Mouse (Mus musculus) heart, adult 8-10 months (tissue): ENCODE results near the gene Isoc2a. TPM values are rescaled to one million over a fixed set of nuclear protein-coding genes. Genes with fewer than 3 reads are reported as not detected.

Experiments
- DNase-seq: peaks from one replicate; pipeline ENCODE4 v3.0.0; 2022; ENCODE audit warnings: low spot score
- total RNA-seq, 4 experiments: library from RNA; stranded (reverse); gene quantifications; 2 replicates each; pipeline ENCODE4 v1.2.4; 2022

Isoc2a gene
- total RNA-seq, 4 experiments from 2014 or later, result 52.2 to 62.9 (median 54.4) TPM

GRCm38 (mm10) chr7:4918681-4919080 is 41.7 kb downstream of the Isoc2a start:
- no peak for DNase-seq

- DNase-seq, result no peak
Measured at GRCm38 (mm10) chr7:4919096-4919495, 42.1 kb downstream of the Isoc2a start.

- DNase-seq, result no peak
Measured at GRCm38 (mm10) chr7:4919971-4920370, 43.0 kb downstream of the Isoc2a start.

GRCm38 (mm10) chr7:4920496-4920895 is 43.5 kb downstream of the Isoc2a start:
- DNase-seq, result no peak

DNA sequence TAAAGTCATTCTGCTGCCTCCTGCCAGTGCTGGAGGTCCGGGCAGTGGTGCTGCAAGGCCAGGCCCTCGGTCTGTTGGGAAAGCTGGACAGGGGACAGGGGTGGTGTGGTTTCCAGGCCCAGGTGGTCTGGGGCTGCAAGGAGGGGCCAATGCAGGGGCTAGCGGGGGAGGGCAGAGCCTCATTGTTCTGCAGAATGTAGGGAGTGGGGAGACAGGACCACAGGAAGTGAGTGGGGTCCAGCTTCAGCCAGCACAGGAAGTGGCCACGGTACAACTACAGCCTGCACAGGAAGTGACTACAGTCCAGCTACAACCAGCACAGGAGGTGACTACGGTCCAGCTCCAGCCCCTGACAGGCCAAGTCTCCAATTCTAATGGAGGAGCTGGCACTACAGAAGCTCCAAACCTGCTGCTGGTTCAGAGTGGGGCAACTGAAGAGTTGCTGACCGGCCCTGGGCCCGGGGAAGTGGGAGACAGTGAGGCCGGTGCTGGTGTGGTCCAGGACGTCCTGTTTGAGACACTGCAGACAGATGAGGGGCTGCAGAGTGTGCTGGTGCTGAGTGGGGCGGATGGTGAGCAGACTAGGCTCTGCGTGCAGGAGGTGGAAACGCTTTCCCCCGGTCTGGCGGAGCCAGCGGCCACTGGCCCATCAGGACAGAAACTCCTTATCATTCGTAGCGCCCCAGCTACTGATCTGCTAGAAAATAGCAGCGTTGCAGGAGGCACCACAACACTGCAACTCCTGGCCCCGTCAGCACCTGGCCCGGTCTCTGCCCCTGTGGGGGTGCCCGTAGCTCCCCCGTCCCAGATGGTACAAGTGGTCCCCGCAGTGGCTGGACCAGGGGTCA is 44.2 kb downstream of the Isoc2a start:
- peak; percentile 25 for DNase-seq

- DNase-seq, result no peak
Measured at GRCm38 (mm10) chr7:4921824-4922482, 45.0 kb downstream of the Isoc2a start, which contains the start of gene Nat14. Gene Nat14 (plus strand): TSS chr7:4922028.

- DNase-seq, result peak; percentile 53
Measured at GRCm38 (mm10) chr7:4922508-4922907, 45.6 kb downstream of the Isoc2a start.

DNA sequence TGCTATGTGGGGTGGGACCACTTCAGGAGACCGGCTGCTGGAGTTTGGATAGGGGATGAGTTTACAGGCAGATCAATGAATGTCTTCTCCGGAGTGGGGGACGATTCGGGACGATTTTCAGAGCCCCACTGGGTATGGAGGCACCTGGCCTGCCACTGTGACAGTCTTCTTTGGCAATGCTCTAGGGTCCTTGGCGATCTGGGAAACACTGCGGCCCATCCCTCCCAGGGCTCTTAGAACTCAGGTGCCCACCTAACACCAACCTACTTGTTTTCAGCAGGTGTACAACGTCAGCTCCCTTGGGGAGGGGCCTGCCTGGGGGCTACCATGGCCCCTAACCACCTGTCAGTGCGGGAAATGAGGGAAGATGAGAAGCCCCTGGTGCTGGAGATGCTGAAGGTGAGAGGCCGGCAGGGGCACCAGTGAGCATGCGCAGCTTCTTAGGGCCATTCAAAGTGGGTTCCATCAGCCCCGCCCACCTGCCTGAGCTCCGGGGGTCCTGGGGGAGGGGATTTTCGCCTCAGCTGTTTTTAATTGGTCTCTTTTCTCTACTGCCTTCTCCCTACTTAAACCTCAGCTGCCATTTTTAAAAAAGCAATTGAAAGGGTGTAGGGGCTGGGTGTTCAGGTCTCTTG is 46.1 kb downstream of the Isoc2a start:
- peak; percentile 21 for DNase-seq

DNA sequence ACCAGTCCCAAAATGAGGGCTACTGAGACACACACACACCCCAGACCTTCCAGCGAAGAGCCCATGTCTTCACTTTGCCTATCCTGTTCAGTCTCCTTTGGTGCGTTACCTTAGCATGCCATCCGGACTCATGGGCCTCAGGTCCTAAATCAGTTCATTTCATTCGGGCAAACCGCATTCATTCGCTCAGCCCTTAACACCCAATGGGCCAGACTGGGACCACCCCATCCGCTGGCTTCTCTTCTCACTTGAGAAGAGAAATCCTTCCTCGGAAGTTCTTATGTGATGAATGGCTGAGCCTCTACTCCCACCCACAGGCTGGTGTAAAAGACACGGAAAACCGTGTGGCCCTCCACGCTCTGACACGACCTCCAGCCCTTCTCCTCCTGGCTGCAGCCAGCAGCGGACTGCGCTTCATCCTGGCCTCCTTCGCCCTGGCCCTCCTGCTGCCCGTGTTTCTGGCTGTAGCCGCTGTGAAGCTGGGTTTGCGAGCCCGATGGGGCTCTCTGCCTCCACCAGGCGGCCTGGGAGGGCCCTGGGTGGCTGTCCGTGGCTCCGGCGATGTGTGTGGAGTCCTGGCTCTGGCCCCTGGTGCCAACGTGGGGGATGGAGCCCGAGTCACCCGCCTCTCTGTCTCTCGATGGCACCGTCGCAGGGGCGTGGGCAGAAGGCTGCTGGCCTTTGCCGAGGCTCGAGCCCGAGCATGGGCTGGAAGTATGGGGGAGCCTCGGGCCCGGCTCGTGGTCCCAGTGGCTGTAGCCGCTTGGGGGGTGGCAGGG is 46.8 kb downstream of the Isoc2a start:
- DNase-seq, result peak; percentile 31

DNA sequence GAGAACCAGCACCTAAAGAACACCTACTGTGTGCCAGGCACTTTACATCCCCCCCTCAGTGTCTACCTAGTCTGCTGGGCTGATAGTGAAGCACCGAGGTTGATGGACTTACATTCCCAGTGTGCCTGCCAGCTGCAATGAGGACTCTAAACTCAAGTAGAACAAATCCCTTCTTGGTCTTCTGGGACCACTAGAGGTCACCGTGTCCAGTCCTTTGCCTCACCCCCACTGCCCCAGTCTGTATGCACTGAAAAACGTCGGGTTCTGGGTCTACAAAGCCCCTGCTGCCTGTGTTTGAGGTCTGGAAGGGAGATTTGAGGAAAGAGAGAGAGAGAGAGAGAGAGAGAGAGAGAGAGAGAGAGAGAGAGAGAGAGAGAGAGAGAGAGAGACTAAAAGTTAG is 47.5 kb downstream of the Isoc2a start:
- DNase-seq, result peak; percentile 21

GRCm38 (mm10) chr7:4924891-4925301 is 47.9 kb downstream of the Isoc2a start:
- DNase-seq, result peak; percentile 79

DNA sequence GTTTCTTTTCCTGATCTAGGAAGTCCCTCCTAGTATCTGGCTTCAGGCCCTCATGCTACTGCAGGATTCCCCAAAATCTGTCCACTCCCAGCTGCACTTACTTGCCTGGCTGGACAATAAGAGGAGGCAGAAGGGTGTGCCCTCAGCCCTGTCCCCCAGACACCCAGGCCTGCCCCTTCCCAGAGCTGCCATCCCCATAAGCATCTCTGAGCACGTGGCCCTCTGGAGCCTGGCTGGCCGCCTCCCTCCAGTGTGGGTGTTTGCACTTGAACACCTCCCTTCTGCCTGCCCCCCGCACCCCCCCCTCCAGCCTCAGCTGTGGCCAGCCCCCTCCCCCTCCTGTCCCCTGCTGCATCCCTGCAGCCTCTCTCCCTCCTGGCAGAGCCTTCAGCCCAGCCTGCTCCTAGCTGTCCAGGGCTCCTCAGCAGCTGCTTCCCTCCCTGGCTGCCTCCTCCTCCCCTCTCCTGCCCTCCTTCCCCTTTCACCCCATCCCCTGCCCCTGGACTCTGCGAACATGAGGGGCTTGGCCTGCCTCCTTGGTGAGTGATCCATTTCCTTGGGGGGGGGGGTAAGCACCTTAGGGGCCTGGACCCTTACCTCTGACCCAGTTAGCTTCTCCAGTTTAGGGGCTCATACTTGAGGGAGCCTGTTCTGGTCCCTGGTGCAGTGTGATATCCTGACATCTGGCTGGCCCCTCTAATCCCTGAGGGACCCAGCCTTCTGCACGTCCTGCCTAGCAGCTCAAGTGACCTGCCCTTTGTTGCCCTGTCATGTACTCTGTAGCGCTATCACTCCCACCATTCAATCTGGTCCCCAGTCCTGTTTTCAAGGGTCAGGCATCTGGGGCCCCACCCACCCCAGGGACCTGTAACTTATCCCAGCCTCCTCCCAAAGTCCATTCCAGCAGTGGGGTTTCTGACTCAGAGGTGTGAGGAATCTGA is 48.8 kb downstream of the Isoc2a start, which contains the start of gene Ssc5d:
Gene Ssc5d (plus strand): TSS at position 345 of the 941 bp plus-strand sequence.
- DNase-seq, result peak; percentile 38

GRCm38 (mm10) chr7:4926849-4927248 is 49.9 kb downstream of the Isoc2a start:
- DNase-seq, result no peak

DNA sequence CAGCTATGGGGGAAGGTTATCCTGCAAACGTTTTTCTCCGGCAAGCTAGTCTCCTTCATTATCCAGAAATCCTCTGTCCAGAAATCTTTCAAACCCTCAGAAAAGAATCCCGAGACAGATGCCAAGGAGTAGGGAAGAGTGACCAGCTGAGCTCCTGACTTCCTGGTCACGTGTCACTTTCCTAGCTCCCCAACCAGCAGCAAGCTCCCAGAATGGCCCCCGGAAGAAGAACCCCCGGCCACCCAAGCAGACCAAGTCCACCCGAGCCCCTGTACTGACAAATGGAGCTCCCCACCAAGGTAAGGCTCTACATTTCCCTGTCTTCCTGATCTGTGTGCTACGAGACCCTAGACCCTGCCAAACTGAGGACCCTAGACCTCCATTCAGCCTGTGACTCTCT is 50.8 kb downstream of the Isoc2a start:
- no peak for DNase-seq

DNA sequence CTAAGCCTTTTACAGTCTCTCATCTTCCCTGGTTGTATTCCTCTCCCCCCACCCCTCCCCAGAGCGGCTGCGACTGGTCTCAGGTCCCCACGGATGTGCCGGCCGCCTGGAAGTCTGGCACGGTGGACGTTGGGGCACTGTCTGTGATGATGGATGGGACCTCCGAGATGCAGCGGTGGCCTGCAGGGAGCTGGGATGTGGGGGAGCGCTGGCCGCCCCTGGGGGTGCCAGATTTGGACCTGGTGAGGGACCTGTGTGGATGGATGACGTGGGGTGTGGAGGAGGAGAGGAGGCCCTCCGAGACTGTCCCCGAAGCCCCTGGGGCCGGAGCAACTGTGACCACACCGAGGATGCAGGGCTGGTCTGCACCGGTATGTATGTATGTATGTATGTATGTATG is 51.4 kb downstream of the Isoc2a start:
- no peak for DNase-seq

GRCm38 (mm10) chr7:4933103-4933502 is 56.1 kb downstream of the Isoc2a start:
- no peak for DNase-seq

- no peak for DNase-seq
Measured at GRCm38 (mm10) chr7:4934160-4934914, 57.4 kb downstream of the Isoc2a start.

GRCm38 (mm10) chr7:4936832-4937231 is 59.9 kb downstream of the Isoc2a start:
- DNase-seq, result no peak

GRCm38 (mm10) chr7:4937392-4937791 is 60.4 kb downstream of the Isoc2a start:
- no peak for DNase-seq

DNA sequence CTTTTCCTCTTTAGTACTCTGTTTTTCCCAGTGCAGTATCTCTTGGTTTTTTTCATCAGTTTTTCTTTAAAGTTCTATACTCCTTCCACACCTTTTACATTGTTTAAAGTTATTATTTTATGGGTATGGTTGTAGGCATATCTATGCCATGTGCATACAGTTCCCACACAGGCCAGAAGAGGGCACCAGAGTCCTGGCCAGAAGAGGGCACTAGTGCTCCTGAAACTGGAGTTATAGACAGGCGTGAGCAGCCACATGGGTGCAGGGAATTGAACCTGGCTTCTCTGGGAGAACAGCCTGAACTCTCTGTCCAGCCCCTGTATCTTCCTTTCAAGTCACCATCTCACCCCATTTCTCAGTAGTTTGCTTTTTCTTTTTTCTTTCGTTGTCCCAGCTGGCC is 61.5 kb downstream of the Isoc2a start:
- DNase-seq, result peak; percentile 77
